Mouse (Mus musculus): ENCODE measurements around the gene P2rx7. TPM values are rescaled to one million over a fixed set of nuclear protein-coding genes. Genes with fewer than 3 reads are reported as not detected.

Gene P2rx7
- polyA plus RNA-seq, 1 experiment from 2014 or later: 3.2 TPM

DNA sequence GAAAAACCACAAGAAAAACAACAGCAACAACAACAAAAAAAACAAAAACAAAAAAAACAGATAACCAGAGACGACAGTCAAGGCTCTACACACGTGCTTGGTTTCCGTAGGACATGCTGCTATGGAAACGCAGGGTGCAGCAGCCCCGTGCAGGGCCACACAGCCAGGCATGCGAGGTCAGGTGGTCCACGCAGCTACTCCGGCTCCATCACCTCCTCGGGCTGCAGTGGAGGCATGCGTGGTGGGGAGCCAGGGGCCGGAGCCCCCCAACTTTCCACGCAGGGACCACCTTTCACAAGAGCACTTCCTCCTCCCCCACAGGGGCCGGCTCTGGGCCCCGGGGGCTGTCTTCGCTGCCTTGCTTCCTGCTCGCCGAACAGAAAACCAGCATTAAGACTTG, 90.2 kb downstream of the P2rx7 start:
- Histone ChIP-seq H3K9me3 (ENCODE audit: control insufficient read depth, low read length) (no peaks in the 10 kb centered on the region), H3K4me3 (replicated peaks; ENCODE audit: low read depth, low read length) (no peak overlapping the region), H3K27ac (replicated peaks; ENCODE audit: low read depth, low read length) (no peak overlapping the region), H3K9ac (replicated peaks; ENCODE audit: low read length) (no peak overlapping the region), H3K36me3 (ENCODE audit: control insufficient read depth, insufficient read depth, low read length) (peaks cover 9% of the 10 kb centered on the region; the same call in 1 of the 2 replicates), H3K4me1 (ENCODE audit: control insufficient read depth, insufficient read depth, low read length) (no peaks in the 10 kb centered on the region), H3K27me3 (ENCODE audit: control insufficient read depth, insufficient read depth, low read length) (no peaks in the 10 kb centered on the region), H3K4me2 (ENCODE audit: low read length) (no peak overlapping the region)
- 60% methylated on average over 17 of the region's 17 CpGs for WGBS
- no peak for ATAC-seq (ENCODE audit: low FRiP score, low TSS enrichment)
- no peak for DNase-seq

DNA sequence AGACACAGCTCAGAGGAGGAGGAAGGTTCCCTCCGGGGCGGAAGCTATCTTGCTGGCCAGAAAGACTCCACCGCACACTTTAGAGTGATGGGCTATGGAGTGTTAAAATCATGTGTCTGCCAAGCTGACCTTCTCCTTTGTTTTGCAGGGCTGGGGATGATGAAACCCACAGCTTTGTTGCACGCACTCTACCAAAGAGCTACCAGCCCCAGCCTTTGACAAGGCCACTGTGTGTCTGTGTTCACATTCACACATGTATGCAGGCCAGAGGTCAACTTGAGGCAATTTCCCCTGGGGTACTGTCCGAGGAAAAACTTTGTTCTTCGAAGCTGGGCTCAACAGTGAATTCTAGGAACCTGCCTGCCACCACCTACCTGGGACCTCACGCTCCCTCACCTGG, 92.1 kb downstream of the P2rx7 start:
- Histone ChIP-seq H3K4me2 (ENCODE audit: low read length) (no peak overlapping the region), H3K27me3 (ENCODE audit: control insufficient read depth, insufficient read depth, low read length) (no peaks in the 10 kb centered on the region)
- ATAC-seq (ENCODE audit: low FRiP score, low TSS enrichment): no peak

DNA sequence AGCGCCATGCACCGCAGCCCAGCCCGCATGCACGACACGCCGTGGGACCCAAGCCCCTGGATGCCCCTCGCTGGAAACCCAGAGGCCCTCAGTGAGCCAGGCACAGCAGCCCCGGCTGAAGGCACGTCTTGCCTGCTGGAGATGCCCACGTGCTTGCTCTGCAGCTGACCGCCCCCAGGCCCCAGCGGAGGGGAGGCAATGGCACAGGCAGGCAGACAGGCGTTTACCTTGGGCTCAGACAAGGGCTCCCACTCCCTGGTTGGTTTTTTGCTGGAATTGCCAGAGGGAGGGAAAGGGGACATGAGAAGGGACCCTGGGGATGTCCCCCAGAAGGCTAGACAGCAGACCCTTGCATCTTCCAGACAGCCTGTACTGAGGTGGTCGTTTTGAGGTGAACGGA, 93.0 kb downstream of the P2rx7 start:
- H3K4me1 ChIP-seq (ENCODE audit: control insufficient read depth, insufficient read depth, low read length): no peaks in the 10 kb centered on the region
- 93% methylated on average over 15 of the region's 15 CpGs for WGBS
- no peak for DNase-seq
- H3K4me2 ChIP-seq (ENCODE audit: low read length): no peak overlapping the region
- no peak overlapping the region for H3K4me3 ChIP-seq (replicated peaks; ENCODE audit: low read depth, low read length)
- H3K9me3 ChIP-seq (ENCODE audit: control insufficient read depth, low read length): no peaks in the 10 kb centered on the region
- H3K36me3 ChIP-seq (ENCODE audit: control insufficient read depth, insufficient read depth, low read length): peaks cover 27% of the 10 kb centered on the region
- no peak overlapping the region for H3K9ac ChIP-seq (replicated peaks; ENCODE audit: low read length)
- no peak for ATAC-seq (ENCODE audit: low FRiP score, low TSS enrichment)
- H3K27me3 ChIP-seq (ENCODE audit: control insufficient read depth, insufficient read depth, low read length): no peaks in the 10 kb centered on the region
- H3K27ac ChIP-seq (replicated peaks; ENCODE audit: low read depth, low read length): no peak overlapping the region

More for the DNA sequence above, 92.1 kb downstream of the P2rx7 start:
- Histone ChIP-seq H3K36me3 (ENCODE audit: control insufficient read depth, insufficient read depth, low read length) (peaks cover 19% of the 10 kb centered on the region), H3K9ac (replicated peaks; ENCODE audit: low read length) (no peak overlapping the region), H3K4me1 (ENCODE audit: control insufficient read depth, insufficient read depth, low read length) (no peaks in the 10 kb centered on the region), H3K9me3 (ENCODE audit: control insufficient read depth, low read length) (no peaks in the 10 kb centered on the region), H3K4me3 (replicated peaks; ENCODE audit: low read depth, low read length) (no peak overlapping the region), H3K27ac (replicated peaks; ENCODE audit: low read depth, low read length) (no peak overlapping the region)
- WGBS: 90% methylated on average over 7 of the region's 7 CpGs
- no peak for DNase-seq

Small RNAs within 50 kb of the gene (microRNA-seq; reads per million reads assigned to microRNA genes)
- not detected for gene Mir8115

Other genes with a start within 250 kb of the P2rx7 start
- gene Anapc7, start 222.2 kb upstream of the P2rx7 start, polyA plus RNA-seq (2014; fragmentation: Nextera tagmentation; extraction: Ambion mirVana): 27.5 and 39.6 TPM in 2 replicates
- gene Atp2a2, start 141.7 kb upstream of the P2rx7 start, polyA plus RNA-seq (2014; fragmentation: Nextera tagmentation; extraction: Ambion mirVana): 46.5 and 59.3 TPM in 2 replicates
- gene Ift81, start 29.4 kb upstream of the P2rx7 start, polyA plus RNA-seq (2014; fragmentation: Nextera tagmentation; extraction: Ambion mirVana): 56.2 and 64.4 TPM in 2 replicates
- 10.7 and 13.6 TPM in 2 replicates for gene P2rx4, start 63.6 kb downstream of the P2rx7 start, polyA plus RNA-seq (2014; fragmentation: Nextera tagmentation; extraction: Ambion mirVana)
- 46.0 and 51.7 TPM in 2 replicates for gene Camkk2, start 135.5 kb downstream of the P2rx7 start, polyA plus RNA-seq (2014; fragmentation: Nextera tagmentation; extraction: Ambion mirVana)
- gene Anapc5, start 177.4 kb downstream of the P2rx7 start, polyA plus RNA-seq (2014; fragmentation: Nextera tagmentation; extraction: Ambion mirVana): 445 and 535 TPM in 2 replicates
- 41.2 and 62.7 TPM in 2 replicates for gene Rnf34, start 206.1 kb downstream of the P2rx7 start, polyA plus RNA-seq (2014; fragmentation: Nextera tagmentation; extraction: Ambion mirVana)

All from midbrain, embryonic 14.5 days (tissue).